Mouse (Mus musculus) frontal cortex, postnatal 10 days (tissue): ENCODE data around the gene Tfeb.

ENCODE experiments used
- DNase-seq, 2 experiments: peaks; one replicate each; pipeline ENCODE4 v3.0.0; 2022; ENCODE audit warnings: low spot score in 2 of 2, mixed read lengths in 1 of 2

The Tfeb gene

GRCm38 (mm10) chr17:47832501-47833028 lies 95.7 kb downstream of the Tfeb start:
- DNase-seq: no peak

GRCm38 (mm10) chr17:47833029-47833627 lies 96.3 kb downstream of the Tfeb start:
- DNase-seq: no peak

GRCm38 (mm10) chr17:47833628-47834481 lies 97.0 kb downstream of the Tfeb start:
- DNase-seq: no peak

- no peak for DNase-seq
These were observed 97.6 kb downstream of the Tfeb start, which contains the start of gene Mdfi for GRCm38 (mm10) chr17:47834482-47834767. Mdfi (minus strand) TSS chr17:47834691.

- DNase-seq: no peak
These were observed 101.0 kb downstream of the Tfeb start for GRCm38 (mm10) chr17:47837808-47838207.

GRCm38 (mm10) chr17:47841521-47841920 lies 104.7 kb downstream of the Tfeb start:
- no peak for DNase-seq
